Mouse (Mus musculus) gastrocnemius, postnatal 25 days (tissue): ENCODE measurements around the gene Pdpn. TPM values are rescaled to one million over a fixed set of nuclear protein-coding genes. Genes with fewer than 3 reads are reported as not detected.
"Not testable (repeated sequence)": the region's sequence is repeated elsewhere in the genome, so short reads cannot be mapped to it uniquely, and the experiment has no call there.

Experiments
- DNase-seq: peaks from one replicate; pipeline ENCODE4 v3.0.0; 2022
- long read RNA-seq, 2 experiments: library from polyadenylated mRNA; stranded (forward); transcript quantifications; one replicate each; pipeline ENCODE4 v2.0.0; 2021
- total RNA-seq, 2 experiments: library from RNA; stranded (reverse); gene quantifications; 1 replicate in 1 of 2; 2 replicates in 1 of 2; pipeline ENCODE4 v1.2.3; 2021

Pdpn gene
- total RNA-seq: 10 to 100 TPM in 1 of 2 experiments, 1 to 10 TPM in 1; 9.5 to 11.5 TPM
- long read RNA-seq, experiment 1, partial matches to known transcripts: 2 of 7 reads
- long read RNA-seq, experiment 1, other reads (novel, unspliced or antisense): 2 of 7 reads
- long read RNA-seq, experiment 2, transcript Pdpn-201 (6 exons, 1,817 nt): major isoform, 6 of 8 reads
- long read RNA-seq, experiment 2, partial matches to known transcripts: 0 of 8 reads
- long read RNA-seq, experiment 2, other reads (novel, unspliced or antisense): 2 of 8 reads

DNA sequence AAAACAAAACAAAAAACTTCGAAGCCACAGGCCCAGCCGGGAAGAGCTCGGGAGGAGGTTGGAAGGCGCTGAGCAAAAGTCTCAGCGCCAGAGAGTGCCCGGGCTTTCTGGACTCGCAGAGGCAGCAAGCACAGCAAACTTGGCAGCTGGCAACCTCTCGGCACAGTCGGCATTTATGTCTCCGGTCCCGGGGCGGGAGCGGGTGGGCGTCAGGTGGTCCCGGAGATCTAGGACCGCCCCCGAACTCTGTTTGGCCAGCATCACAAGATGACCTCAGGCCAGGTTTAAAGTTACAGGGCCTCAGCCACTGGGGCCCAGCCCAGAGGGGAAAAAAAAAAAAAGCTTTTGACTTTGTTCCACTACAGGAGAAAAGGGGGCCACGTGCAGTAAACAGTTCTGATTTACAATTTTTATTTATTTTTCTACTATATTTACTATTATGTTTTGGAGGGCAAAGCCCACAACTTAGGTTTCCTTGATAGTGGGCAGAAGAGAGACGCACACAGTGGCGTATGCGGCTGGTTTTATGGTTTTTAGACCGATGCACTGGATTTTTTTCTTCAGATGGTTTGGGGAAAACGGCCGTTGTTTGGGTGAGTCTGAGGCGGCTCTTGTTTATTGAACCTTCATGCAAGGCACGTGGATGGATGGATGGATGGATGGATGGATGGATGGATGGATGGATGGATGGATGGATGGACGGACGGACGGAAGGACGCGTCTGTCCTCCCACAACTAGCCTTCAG, at the start of gene Pdpn:
Gene Pdpn, minus strand, starts transcription at position 240 of the 746 bp plus-strand sequence.
- peak; percentile 71 for DNase-seq

GRCm38 (mm10) chr4:143348678-143349077, 49.3 kb upstream of the Pdpn start:
- peak; percentile 77 for DNase-seq

GRCm38 (mm10) chr4:143345491-143345890, 46.1 kb upstream of the Pdpn start:
- not testable (repeated sequence) for DNase-seq

GRCm38 (mm10) chr4:143341470-143341869, 42.1 kb upstream of the Pdpn start:
- DNase-seq: no peak

GRCm38 (mm10) chr4:143339808-143340207, 40.4 kb upstream of the Pdpn start:
- DNase-seq: no peak

DNA sequence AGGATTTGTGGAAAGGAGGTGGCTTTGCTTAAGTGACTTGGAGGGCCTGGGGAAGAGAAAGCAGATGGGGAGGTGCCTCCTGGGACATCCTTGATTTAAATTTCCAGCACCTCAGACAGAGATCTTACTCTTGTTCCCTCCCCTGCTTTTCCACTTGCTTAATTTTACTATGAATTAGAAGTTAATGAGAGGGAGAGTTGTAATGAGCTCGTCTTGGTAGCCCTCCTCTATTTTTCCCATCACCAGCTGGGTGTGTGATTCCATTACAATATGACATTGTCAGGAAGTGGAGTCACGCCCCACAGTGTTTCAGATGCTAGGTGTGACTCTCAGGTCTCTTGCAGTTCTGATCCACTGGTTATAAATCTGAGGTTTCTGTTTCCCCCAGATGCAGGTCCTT, 36.7 kb upstream of the Pdpn start:
- DNase-seq: no peak

DNA sequence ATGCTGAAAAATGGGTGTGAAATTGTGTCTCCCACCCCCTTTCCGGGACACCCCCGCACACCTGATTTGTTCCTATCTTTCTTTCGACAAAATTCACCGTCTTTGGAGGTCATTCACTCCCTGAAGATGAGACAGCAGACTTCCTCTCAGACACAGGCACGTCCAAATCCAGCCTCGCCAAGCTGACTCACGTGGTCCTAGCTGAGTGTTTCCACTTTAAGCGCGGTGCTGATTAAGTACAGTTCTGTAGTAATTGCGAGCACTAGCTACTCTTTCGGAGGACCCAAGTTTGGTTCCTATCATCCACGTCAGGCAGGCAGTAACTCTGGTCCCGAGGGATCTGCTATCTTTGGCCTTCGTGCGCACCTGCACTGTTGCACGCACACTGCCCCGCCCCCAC, 35.6 kb upstream of the Pdpn start:
- DNase-seq: no peak

DNA sequence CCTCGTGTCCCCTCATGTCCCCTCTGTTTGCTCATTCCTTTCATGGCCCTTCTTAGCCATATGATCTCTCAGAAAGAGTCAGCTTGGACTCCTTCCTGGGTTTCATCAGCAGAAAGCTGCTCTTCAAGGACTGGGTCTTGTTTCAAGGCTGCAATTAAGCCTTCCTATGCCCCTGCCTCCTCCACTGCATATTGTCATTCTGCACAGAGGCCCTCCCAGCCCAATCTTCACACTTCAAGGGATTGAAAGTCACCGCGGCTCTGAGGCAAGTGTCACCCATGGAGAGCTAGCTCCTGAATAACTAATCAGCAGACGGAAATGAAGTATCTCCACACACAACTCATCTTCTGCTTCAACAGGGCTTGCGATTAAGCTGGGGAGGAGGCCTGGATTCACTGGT, 34.8 kb upstream of the Pdpn start:
- DNase-seq: no peak

- no peak for DNase-seq
These were observed 32.4 kb upstream of the Pdpn start for GRCm38 (mm10) chr4:143331787-143332186.

- peak; percentile 74 for DNase-seq
These were observed 31.2 kb upstream of the Pdpn start for GRCm38 (mm10) chr4:143330566-143330965.

- peak; percentile 40 for DNase-seq
These were observed 26.2 kb upstream of the Pdpn start for GRCm38 (mm10) chr4:143325625-143325941.

DNA sequence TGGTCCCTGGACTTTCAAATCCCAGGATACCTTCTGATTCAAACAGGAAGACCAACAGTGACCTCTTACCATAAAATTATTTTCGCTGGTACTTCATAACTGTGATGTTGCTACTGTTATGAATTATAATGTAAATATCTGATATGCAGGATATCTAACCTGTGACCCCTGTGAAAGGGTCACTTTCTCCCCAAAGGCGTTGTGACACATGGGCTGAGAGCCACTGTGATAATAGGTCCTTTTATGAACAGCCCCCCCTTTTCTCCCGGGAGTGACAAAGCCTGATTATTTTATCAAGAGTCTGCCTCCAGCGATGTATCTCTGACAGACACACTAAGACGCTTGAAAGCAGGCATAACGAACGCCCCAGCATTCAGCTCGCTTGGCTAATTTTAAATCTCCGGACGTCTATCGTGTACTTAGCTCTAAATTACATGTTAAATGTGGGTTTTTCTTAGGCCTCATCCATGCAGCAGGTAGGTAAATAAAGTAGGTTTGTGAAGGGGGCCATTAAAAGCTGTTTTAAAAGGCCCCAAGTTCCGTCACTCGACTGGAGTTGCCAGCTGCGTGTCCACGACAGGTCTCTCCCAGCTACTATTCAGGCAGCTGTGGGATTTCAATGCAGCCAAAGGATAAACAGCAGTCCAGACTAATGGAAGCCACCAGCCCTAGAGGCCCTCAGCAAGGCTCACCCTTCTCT, 25.7 kb upstream of the Pdpn start:
- DNase-seq: no peak

DNA sequence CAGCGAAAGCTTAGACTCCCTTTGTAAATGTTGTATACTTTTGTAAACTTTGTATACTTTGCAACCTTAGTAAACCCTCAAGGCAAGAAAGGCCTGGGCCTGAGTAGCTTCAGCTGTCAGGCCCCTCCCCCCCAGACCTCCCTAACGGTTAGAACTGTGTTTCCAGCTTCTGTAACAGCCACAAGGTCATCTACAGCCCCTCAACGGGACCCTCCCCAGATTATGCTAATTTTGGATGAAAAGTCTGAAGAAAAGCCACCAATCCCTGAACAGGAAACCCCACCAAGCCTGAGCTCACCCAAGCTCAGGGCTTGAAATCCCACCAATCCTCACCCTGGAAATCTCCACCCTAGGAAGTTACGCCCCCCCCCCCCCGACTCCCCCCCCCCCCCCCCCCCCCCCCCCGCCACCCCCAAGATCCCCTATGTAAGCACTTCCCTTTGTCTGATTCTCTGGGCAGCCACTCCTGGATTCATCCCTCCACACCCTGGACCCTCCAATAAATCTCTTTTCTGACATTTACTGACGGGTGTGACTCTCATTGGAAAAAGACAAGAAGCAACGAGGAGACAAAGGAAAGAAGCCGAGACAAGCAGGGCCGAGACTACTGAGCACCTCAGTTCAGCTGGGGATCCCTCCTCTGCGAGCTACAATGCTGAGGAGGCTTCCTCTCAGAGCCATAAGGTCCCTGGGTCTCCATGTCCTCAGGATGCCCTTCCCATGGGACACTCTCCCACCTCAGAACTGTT, 25.0 kb upstream of the Pdpn start:
- DNase-seq: no peak

GRCm38 (mm10) chr4:143313299-143313698, 13.9 kb upstream of the Pdpn start:
- no peak for DNase-seq

- peak; percentile 19 for DNase-seq
These were observed 12.0 kb upstream of the Pdpn start for GRCm38 (mm10) chr4:143311341-143311740.

DNA sequence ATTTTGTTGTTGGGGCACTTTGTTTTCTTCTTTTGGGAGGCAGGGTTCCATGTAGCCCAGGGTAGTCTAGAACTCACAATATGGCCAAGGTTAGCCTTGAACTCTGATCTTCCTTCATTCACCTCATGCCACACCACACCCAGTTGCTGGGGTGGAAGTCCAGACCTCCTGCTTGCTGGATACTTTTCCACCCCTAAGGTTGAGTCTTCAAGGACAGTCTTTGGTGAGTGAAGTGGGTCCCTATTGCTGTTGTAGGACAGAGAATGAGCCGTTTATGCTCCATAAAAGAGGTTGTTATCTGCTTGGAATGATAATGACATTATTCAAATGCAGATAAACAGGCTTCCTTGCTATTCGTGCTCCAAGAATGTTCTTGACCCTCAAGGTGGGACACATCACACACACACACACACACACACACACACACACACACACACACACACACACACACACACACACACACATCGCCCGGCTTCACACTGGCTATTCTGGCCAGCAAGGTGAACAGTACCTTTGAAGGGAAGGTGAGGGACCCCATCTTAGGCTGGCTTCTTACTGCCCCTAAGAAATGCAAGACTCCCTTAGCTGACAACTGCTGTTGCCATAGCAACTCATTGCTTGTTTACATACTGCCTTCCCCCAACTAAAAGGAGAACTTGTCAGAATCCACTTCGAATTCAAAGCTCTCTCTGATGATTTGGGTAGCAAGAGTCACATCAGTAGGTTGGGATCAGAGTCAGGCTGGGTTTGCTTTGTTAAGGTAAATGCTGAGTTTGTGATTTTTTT, 6.8 kb upstream of the Pdpn start:
- DNase-seq: no peak

DNA sequence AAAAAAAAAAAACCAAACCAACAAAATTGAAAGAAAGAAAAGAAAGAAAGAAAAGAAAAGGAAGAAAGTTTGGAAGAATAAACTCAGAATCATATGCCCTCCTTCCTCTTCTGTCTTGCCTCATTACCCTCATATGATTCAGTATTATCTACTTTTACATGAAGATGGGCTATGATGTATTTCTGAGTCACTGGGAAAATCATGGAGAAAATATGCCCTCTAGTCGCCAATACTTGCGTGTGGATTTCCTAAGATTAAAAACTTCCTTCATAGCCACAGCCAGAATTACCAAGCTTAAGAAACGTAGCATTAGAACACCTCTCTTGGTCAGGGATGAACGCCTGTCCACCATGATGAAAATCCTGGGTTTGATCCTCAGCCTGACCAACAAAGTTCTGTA, 5.7 kb upstream of the Pdpn start:
- no peak for DNase-seq

GRCm38 (mm10) chr4:143302279-143302890, 3.0 kb upstream of the Pdpn start:
- DNase-seq: no peak

GRCm38 (mm10) chr4:143301875-143302274, 2.5 kb upstream of the Pdpn start:
- DNase-seq: no peak

- no peak for DNase-seq
These were observed 1.7 kb upstream of the Pdpn start for GRCm38 (mm10) chr4:143301042-143301441.

DNA sequence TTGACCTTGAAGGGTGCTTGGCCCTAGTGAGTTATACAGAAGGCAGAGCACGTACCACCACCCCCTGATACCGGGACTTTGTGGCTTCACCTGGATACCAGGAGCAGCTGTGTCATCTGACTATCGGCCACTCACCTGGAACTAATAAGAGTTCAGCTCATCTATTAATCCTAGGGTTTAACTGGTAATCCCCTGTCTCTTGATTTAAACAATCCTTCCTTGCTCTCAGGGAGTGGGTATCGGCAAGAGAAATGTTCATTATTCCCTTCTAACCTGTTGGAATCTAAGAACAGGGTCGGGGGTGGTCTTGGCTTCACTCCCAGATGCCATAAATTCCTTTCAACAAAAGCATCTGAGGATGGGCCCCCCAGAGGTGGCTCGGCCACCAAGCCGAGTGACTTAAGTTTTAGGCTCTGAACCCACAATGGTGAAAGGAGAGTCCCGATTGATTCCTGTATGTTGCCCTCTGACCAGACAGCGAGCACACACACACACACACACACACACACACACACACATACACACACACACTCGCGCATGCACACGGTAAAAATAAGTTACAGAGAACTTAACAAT, 837 bp upstream of the Pdpn start:
- DNase-seq: no peak
